Mouse (Mus musculus) heart, postnatal 0 days (tissue): ENCODE data around the gene Degs1. TPM values are rescaled to one million over a fixed set of nuclear protein-coding genes. Genes with fewer than 3 reads are reported as not detected.

Source experiments
- ATAC-seq: fragments of 200-750 bp; cut with Nextera tagmentation; 2 replicates; pipeline ENCODE4 v1.8.0; 2017; ENCODE audit warnings: low read depth, moderate number of reproducible peaks, moderate library complexity; ENCODE audit not compliant: insufficient read depth
- DNase-seq: peaks from one replicate; pipeline ENCODE4 v3.0.0-alpha.2; 2016; ENCODE audit warnings: low spot score
- H3K27ac ChIP-seq: fragments of 300-500 bp; sonication (generic); 2 replicates; pipeline ENCODE4 v1.5.1; 2014; ENCODE audit warnings: low read depth, mild to moderate bottlenecking
- H3K27me3 ChIP-seq: fragments of 300-500 bp; sonication (generic); 2 replicates; pipeline ENCODE4 v1.6.1; 2014; ENCODE audit warnings: low read length, mixed read lengths; ENCODE audit not compliant: control insufficient read depth, insufficient read depth
- H3K36me3 ChIP-seq: fragments of 300-500 bp; sonication (generic); replicated peaks from 2 replicates; pipeline ENCODE4 v1.6.1; 2014; ENCODE audit warnings: low read length, mixed read lengths; ENCODE audit not compliant: control insufficient read depth, insufficient read depth
- H3K4me1 ChIP-seq: fragments of 300-500 bp; sonication (generic); 2 replicates; pipeline ENCODE4 v1.6.1; 2014; ENCODE audit warnings: antibody characterized with exemption; ENCODE audit not compliant: control insufficient read depth, insufficient read depth
- H3K4me2 ChIP-seq: fragments of 300-500 bp; sonication (generic); 2 replicates; pipeline ENCODE4 v1.6.1; 2014; ENCODE audit warnings: low read depth, mild to moderate bottlenecking, low read length, moderate library complexity
- H3K4me3 ChIP-seq: fragments of 300-500 bp; sonication (generic); 2 replicates; pipeline ENCODE4 v1.5.1; 2014; ENCODE audit warnings: low read depth, low read length
- H3K9ac ChIP-seq: fragments of 300-500 bp; sonication (generic); replicated peaks from 2 replicates; pipeline ENCODE4 v1.6.1; 2014; ENCODE audit warnings: low read depth, low read length, mixed read lengths
- H3K9me3 ChIP-seq: fragments of 300-500 bp; sonication (generic); replicated peaks from 2 replicates; pipeline ENCODE4 v1.6.1; 2016; ENCODE audit warnings: low read length; ENCODE audit not compliant: control insufficient read depth
- CTCF ChIP-seq: IDR thresholded peaks from 2 replicates; pipeline ENCODE4 v1.5.1; 2016; ENCODE audit warnings: antibody characterized with exemption, control low read depth, low read depth
- EP300 ChIP-seq: IDR thresholded peaks from 2 replicates; pipeline ENCODE4 v1.6.1; 2016; ENCODE audit warnings: antibody characterized with exemption, low read depth
- WGBS: fragments of 180-500 bp; shearing (Covaris S2); extraction: QIAGEN DNeasy Blood & Tissue Kit; methylation state at CpG from one replicate; pipeline ENCODE4 v1.1.7; 2014; 5-methylcytosine and 5-hydroxymethylcytosine counted together
- polyA plus RNA-seq: library from polyadenylated mRNA; unstranded; fragments of >200 nt; fragmentation: Nextera tagmentation; extraction: Ambion mirVana; gene quantifications from 2 replicates; pipeline ENCODE4 v1.2.1, GENCODE M21; 2015
- total RNA-seq: library from RNA; depleted of rRNA; stranded (reverse); fragments of >200 nt; gene quantifications from 2 replicates; pipeline ENCODE4 v1.2.3, GENCODE M21; 2014; ENCODE audit warnings: low replicate concordance

The Degs1 gene
- total and polyA plus RNA-seq, 2 experiments from 2014 or later, result 190 to 218 TPM

GRCm38 (mm10) chr1:182313181-182313580 lies 30.6 kb upstream of the Degs1 start:
- H3K9me3 ChIP-seq, result peaks cover 5% of the 10 kb centered on the region; the same call in 1 of the 2 replicates
- no peak overlapping the region for H3K4me3 ChIP-seq
- no peak overlapping the region for H3K9ac ChIP-seq
- WGBS, result 91% methylated on average over 8 of the region's 8 CpGs
- H3K27ac ChIP-seq, result no peak overlapping the region
- no peaks in the 10 kb centered on the region for H3K27me3 ChIP-seq
- H3K4me2 ChIP-seq, result no peak overlapping the region
- no peak for TF ChIP-seq EP300
- no peak for TF ChIP-seq CTCF
- no peak for DNase-seq
- no peak for ATAC-seq
- H3K36me3 ChIP-seq, result peaks cover 48% of the 10 kb centered on the region
- H3K4me1 ChIP-seq, result no peaks in the 10 kb centered on the region

GRCm38 (mm10) chr1:182311376-182311775 lies 28.8 kb upstream of the Degs1 start:
- no peaks in the 10 kb centered on the region for H3K4me1 ChIP-seq
- peaks cover 30% of the 10 kb centered on the region for H3K36me3 ChIP-seq
- no peak overlapping the region for H3K4me2 ChIP-seq
- WGBS, result 91% methylated on average over 5 of the region's 5 CpGs
- H3K27me3 ChIP-seq, result no peaks in the 10 kb centered on the region
- no peak overlapping the region for H3K9ac ChIP-seq
- DNase-seq (no peak), ATAC-seq (no peak)
- H3K27ac ChIP-seq, result no peak overlapping the region
- TF ChIP-seq CTCF, result no peak
- TF ChIP-seq EP300, result no peak
- H3K4me3 ChIP-seq, result no peak overlapping the region
- H3K9me3 ChIP-seq, result peaks cover 5% of the 10 kb centered on the region; the same call in 1 of the 2 replicates

- no peaks in the 10 kb centered on the region for H3K4me1 ChIP-seq
- no peak for DNase-seq
- no peak overlapping the region for H3K27ac ChIP-seq
- no peak for ATAC-seq
- H3K4me2 ChIP-seq, result no peak overlapping the region
- peaks cover 5% of the 10 kb centered on the region; the same call in 1 of the 2 replicates for H3K9me3 ChIP-seq
- 93% methylated on average over 2 of the region's 2 CpGs for WGBS
- H3K36me3 ChIP-seq, result peaks cover 20% of the 10 kb centered on the region
- H3K4me3 ChIP-seq, result no peak overlapping the region
- no peak overlapping the region for H3K9ac ChIP-seq
- no peak for TF ChIP-seq EP300
- TF ChIP-seq CTCF, result no peak
- H3K27me3 ChIP-seq, result no peaks in the 10 kb centered on the region
Observed at GRCm38 (mm10) chr1:182310316-182310715, 27.7 kb upstream of the Degs1 start.

GRCm38 (mm10) chr1:182309403-182309802 lies 26.8 kb upstream of the Degs1 start:
- TF ChIP-seq EP300 (no peak), CTCF (no peak)
- Histone ChIP-seq H3K9me3 (peaks cover 5% of the 10 kb centered on the region; the same call in 1 of the 2 replicates), H3K4me1 (no peaks in the 10 kb centered on the region), H3K4me3 (no peak overlapping the region), H3K4me2 (no peak overlapping the region), H3K9ac (no peak overlapping the region), H3K27me3 (no peaks in the 10 kb centered on the region), H3K27ac (no peak overlapping the region), H3K36me3 (peaks cover 10% of the 10 kb centered on the region)
- ATAC-seq (no peak), DNase-seq (no peak)
- WGBS, result 75% methylated on average over 5 of the region's 5 CpGs

GRCm38 (mm10) chr1:182302916-182303315 lies 20.3 kb upstream of the Degs1 start:
- Histone ChIP-seq H3K4me2 (no peak overlapping the region), H3K27ac (no peak overlapping the region), H3K4me1 (no peaks in the 10 kb centered on the region), H3K9me3 (no peaks in the 10 kb centered on the region), H3K4me3 (no peak overlapping the region), H3K9ac (no peak overlapping the region), H3K36me3 (no peaks in the 10 kb centered on the region), H3K27me3 (no peaks in the 10 kb centered on the region)
- no peak for TF ChIP-seq CTCF
- no peak for TF ChIP-seq EP300
- ATAC-seq (no peak), DNase-seq (no peak)
- 76% methylated on average over 5 of the region's 5 CpGs for WGBS

- no peak overlapping the region for H3K4me3 ChIP-seq
- TF ChIP-seq EP300, result no peak
- no peak for TF ChIP-seq CTCF
- H3K4me2 ChIP-seq, result no peak overlapping the region
- no peaks in the 10 kb centered on the region for H3K4me1 ChIP-seq
- WGBS, result 66% methylated on average over 6 of the region's 6 CpGs
- ATAC-seq (no peak), DNase-seq (no peak)
- H3K27ac ChIP-seq, result no peak overlapping the region
- no peaks in the 10 kb centered on the region for H3K36me3 ChIP-seq
- H3K9ac ChIP-seq, result no peak overlapping the region
- no peaks in the 10 kb centered on the region for H3K27me3 ChIP-seq
- no peaks in the 10 kb centered on the region for H3K9me3 ChIP-seq
Observed at GRCm38 (mm10) chr1:182302176-182302870, 19.7 kb upstream of the Degs1 start.
